Mouse (Mus musculus) heart, embryonic 11.5 days (tissue): Measurements from ENCODE around the gene Zfp563. TPM values are rescaled to one million over a fixed set of nuclear protein-coding genes. Genes with fewer than 3 reads are reported as not detected.

Experiments used
- ATAC-seq: fragments of 200-750 bp; cut with Nextera tagmentation; replicated peaks from 2 replicates; pipeline ENCODE4 v1.8.0; 2017; ENCODE audit warnings: moderate library complexity; ENCODE audit not compliant: insufficient number of reproducible peaks, low FRiP score, low TSS enrichment
- H3K27ac ChIP-seq: fragments of 300-500 bp; sonication (generic); 2 replicates; pipeline ENCODE4 v1.5.1; 2014; ENCODE audit warnings: mild to moderate bottlenecking, low read depth, low read length
- H3K27me3 ChIP-seq: fragments of 300-500 bp; sonication (generic); 2 replicates; pipeline ENCODE4 v1.6.1; 2014; ENCODE audit warnings: mild to moderate bottlenecking, low read length, mixed read lengths; ENCODE audit not compliant: control insufficient read depth, insufficient read depth
- H3K36me3 ChIP-seq: fragments of 300-500 bp; sonication (generic); 2 replicates; pipeline ENCODE4 v1.6.1; 2014; ENCODE audit warnings: mild to moderate bottlenecking, low read length, moderate library complexity, mixed read lengths; ENCODE audit not compliant: control insufficient read depth, insufficient read depth
- H3K4me1 ChIP-seq: fragments of 300-500 bp; sonication (generic); 2 replicates; pipeline ENCODE4 v1.6.1; 2014; ENCODE audit warnings: low read length; ENCODE audit not compliant: control insufficient read depth, insufficient read depth
- H3K4me2 ChIP-seq: fragments of 300-500 bp; sonication (generic); 2 replicates; pipeline ENCODE4 v1.6.1; 2014; ENCODE audit warnings: mild to moderate bottlenecking, moderate library complexity
- H3K4me3 ChIP-seq: fragments of 300-500 bp; sonication (generic); 2 replicates; pipeline ENCODE4 v1.5.1; 2014; ENCODE audit warnings: low read depth, low read length
- H3K9ac ChIP-seq: fragments of 300-500 bp; sonication (generic); 2 replicates; pipeline ENCODE4 v1.6.1; 2014; ENCODE audit warnings: mild to moderate bottlenecking, low read depth, low read length, moderate library complexity
- H3K9me3 ChIP-seq: fragments of 300-500 bp; sonication (generic); replicated peaks from 2 replicates; pipeline ENCODE4 v1.6.1; 2016; ENCODE audit warnings: low read length; ENCODE audit not compliant: control insufficient read depth
- WGBS: fragments of 180-500 bp; shearing (Covaris S2); extraction: QIAGEN DNeasy Blood & Tissue Kit; methylation state at CpG from one replicate; pipeline ENCODE4 v1.1.7; 2014; ENCODE audit not compliant: insufficient replicate concordance; 5-methylcytosine and 5-hydroxymethylcytosine counted together
- polyA plus RNA-seq: library from polyadenylated mRNA; unstranded; fragments of >200 nt; fragmentation: Nextera tagmentation; extraction: Ambion mirVana; gene quantifications from 2 replicates; pipeline ENCODE4 v1.2.1, GENCODE M21; 2014

Gene Zfp563
- 5.8 and 6.6 TPM in 2 replicates for polyA plus RNA-seq

DNA sequence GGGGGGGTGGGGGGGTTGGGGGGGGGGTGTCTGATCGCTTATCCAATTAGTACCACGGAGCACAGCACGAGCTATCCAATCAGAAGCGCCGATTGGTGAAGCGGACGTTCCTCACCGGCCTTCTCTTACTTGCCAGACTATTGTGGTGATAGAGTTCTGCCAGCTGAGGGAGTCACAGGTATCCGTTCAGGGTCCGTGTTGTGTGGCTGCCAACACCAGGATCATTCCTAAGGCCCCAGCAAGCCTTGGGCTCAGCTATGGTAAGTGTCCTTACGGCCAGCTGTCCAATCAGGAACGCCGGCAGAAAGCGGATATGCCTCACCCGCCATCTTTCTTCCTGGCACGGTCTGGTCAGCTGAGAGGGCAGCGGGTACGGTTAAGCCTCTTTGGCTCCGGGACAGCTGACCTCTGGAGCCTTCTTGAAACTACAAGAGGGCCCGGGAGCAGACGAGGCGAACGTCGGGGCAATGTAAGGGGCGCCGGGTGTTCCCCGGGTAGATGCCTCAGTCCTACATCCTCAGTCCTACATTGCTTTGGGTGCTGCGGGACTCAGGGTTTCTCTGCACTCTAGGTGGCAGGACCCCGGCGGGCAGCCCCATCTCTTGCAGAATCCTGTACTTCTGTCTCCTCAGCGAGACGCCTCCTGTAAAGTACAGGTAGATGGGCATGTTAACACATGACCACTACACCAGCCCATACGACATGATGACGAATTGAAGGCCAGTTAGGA lies at the start of gene Zfp563:
TSS of gene Zfp563 (plus strand) at position 91 of the 730 bp plus-strand sequence.
- peaks cover 6% of the 10 kb centered on the region for H3K4me1 ChIP-seq
- H3K4me2 ChIP-seq: peak within 1 kb of the TSS; percentile 80
- H3K9me3 ChIP-seq: no peaks in the 10 kb centered on the region
- peak within 1 kb of the TSS; percentile 59 for H3K4me3 ChIP-seq
- WGBS: 6% methylated on average over 34 of the region's 34 CpGs
- ATAC-seq: peak; percentile 92
- no peaks in the 10 kb centered on the region for H3K27me3 ChIP-seq
- H3K27ac ChIP-seq: peak within 1 kb of the TSS; percentile 78
- H3K9ac ChIP-seq: peak within 1 kb of the TSS; percentile 82
- H3K36me3 ChIP-seq: no peaks in the 10 kb centered on the region

DNA sequence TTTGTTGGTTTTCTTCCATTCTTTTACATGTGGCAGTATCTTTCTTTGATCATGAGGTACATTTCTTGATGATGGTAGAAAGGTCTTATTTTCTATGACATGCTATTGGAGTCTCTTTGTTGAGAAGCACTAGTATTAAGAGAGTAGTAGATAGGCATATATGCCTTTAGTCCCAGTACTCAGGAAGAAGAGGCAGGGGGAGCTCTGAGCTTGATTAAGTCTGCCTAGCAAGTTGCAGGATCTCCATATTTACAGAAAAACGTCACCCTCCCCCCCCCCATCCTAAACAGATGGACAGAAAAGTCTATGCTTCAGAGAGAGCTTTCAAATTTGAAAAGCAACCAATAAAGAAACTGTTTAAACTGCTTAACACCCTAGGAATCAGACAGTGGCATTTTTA lies 30.3 kb upstream of the Zfp563 start:
- WGBS: 8% methylated on average over 1 of the region's 1 CpGs
- no peak overlapping the region for H3K4me3 ChIP-seq
- ATAC-seq: no peak
- no peak overlapping the region for H3K4me2 ChIP-seq
- no peaks in the 10 kb centered on the region for H3K36me3 ChIP-seq
- H3K9ac ChIP-seq: no peak overlapping the region
- no peaks in the 10 kb centered on the region for H3K9me3 ChIP-seq
- H3K27me3 ChIP-seq: no peaks in the 10 kb centered on the region
- no peaks in the 10 kb centered on the region for H3K4me1 ChIP-seq
- no peak overlapping the region for H3K27ac ChIP-seq

- no peak overlapping the region for H3K4me2 ChIP-seq
- H3K36me3 ChIP-seq: no peaks in the 10 kb centered on the region
- no peaks in the 10 kb centered on the region for H3K27me3 ChIP-seq
- no peaks in the 10 kb centered on the region for H3K9me3 ChIP-seq
- no peak overlapping the region for H3K4me3 ChIP-seq
- no peak overlapping the region for H3K9ac ChIP-seq
- WGBS: 0% methylated on average over 1 of the region's 1 CpGs
- ATAC-seq: no peak
- no peaks in the 10 kb centered on the region for H3K4me1 ChIP-seq
- no peak overlapping the region for H3K27ac ChIP-seq
Measured at GRCm38 (mm10) chr17:33063001-33063400, 26.1 kb upstream of the Zfp563 start.

- no peaks in the 10 kb centered on the region for H3K36me3 ChIP-seq
Measured at GRCm38 (mm10) chr17:33067958-33068357, 21.2 kb upstream of the Zfp563 start, which contains the start of gene 4921501E09Rik. 4921501E09Rik (minus strand) TSS chr17:33068058.

DNA sequence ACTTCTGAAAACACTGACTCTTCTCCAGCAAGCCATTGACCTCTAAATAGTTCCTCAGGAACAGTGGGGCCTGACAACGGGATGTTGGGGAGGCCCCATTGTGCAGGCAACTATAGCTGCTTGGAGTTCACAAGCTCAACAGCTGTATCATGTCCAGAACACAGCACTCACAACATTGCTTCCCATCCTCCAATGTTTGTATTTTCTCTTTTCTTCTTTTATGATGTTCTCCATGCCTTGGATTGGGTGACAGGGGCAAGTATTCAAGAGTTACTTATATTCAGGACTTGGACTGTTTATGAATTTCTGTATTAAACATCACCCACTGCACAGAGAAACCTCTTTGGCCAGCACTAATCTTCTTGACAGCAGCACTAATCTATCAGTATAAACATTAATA lies 2.5 kb downstream of the Zfp563 start:
- Histone ChIP-seq H3K4me1 (peaks cover 6% of the 10 kb centered on the region), H3K27ac (no peak overlapping the region), H3K9ac (no peak overlapping the region), H3K27me3 (no peaks in the 10 kb centered on the region), H3K4me2 (no peak overlapping the region), H3K4me3 (no peak overlapping the region), H3K9me3 (no peaks in the 10 kb centered on the region), H3K36me3 (no peaks in the 10 kb centered on the region)
- no peak for ATAC-seq
- 89% methylated on average over 1 of the region's 1 CpGs for WGBS

More at GRCm38 (mm10) chr17:33067958-33068357, 21.2 kb upstream of the Zfp563 start, which contains the start of gene 4921501E09Rik:
- ATAC-seq: no peak
- Histone ChIP-seq H3K4me3 (no peak within 1 kb of the TSS), H3K27me3 (no peaks in the 10 kb centered on the region), H3K4me1 (no peaks in the 10 kb centered on the region), H3K9ac (no peak within 1 kb of the TSS), H3K27ac (no peak within 1 kb of the TSS), H3K9me3 (no peaks in the 10 kb centered on the region), H3K4me2 (no peak within 1 kb of the TSS)
- 45% methylated on average over 1 of the region's 1 CpGs for WGBS

- Histone ChIP-seq H3K4me3 (peak overlapping the region; percentile 73), H3K4me1 (peaks cover 6% of the 10 kb centered on the region), H3K9me3 (no peaks in the 10 kb centered on the region), H3K27ac (peak overlapping the region; percentile 86), H3K36me3 (no peaks in the 10 kb centered on the region), H3K4me2 (peak overlapping the region; percentile 81), H3K9ac (peak overlapping the region; percentile 89), H3K27me3 (no peaks in the 10 kb centered on the region)
- WGBS: 3% methylated on average over 30 of the region's 31 CpGs
- peak; percentile 64 for ATAC-seq
Measured at GRCm38 (mm10) chr17:33092391-33093193, 3.5 kb downstream of the Zfp563 start.

- WGBS: 85% methylated on average over 2 of the region's 2 CpGs
Measured at GRCm38 (mm10) chr17:33097396-33097795, 8.3 kb downstream of the Zfp563 start.

DNA sequence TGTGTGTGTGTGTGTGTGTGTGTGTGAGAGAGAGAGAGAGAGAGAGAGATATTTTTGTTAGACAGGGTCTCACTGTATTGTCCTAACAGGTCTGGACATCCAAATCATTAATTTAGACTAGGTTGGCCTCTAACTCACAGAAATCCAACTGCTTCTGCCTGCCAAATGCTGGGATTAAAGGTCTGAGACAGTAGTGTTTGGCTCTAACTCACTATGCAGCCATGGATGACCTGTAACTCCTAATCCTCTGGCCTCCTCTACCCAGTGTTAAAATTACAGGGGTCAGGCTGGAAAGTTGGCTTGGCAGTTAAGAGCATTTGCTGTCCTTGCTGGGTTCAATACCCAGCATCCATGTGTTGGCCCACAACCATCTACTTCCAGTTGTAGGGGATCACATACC lies 35.4 kb downstream of the Zfp563 start:
- Histone ChIP-seq H3K4me1 (no peaks in the 10 kb centered on the region), H3K9ac (no peak overlapping the region)
- no peak for ATAC-seq

More at GRCm38 (mm10) chr17:33097396-33097795, 8.3 kb downstream of the Zfp563 start:
- Histone ChIP-seq H3K27ac (no peak overlapping the region), H3K9ac (no peak overlapping the region), H3K9me3 (no peaks in the 10 kb centered on the region), H3K4me2 (no peak overlapping the region), H3K4me1 (peaks cover 6% of the 10 kb centered on the region), H3K27me3 (no peaks in the 10 kb centered on the region), H3K4me3 (no peak overlapping the region), H3K36me3 (no peaks in the 10 kb centered on the region)
- no peak for ATAC-seq

More for the DNA sequence above, 35.4 kb downstream of the Zfp563 start:
- Histone ChIP-seq H3K36me3 (no peaks in the 10 kb centered on the region), H3K9me3 (no peaks in the 10 kb centered on the region), H3K4me2 (no peak overlapping the region), H3K27ac (no peak overlapping the region), H3K4me3 (no peak overlapping the region), H3K27me3 (no peaks in the 10 kb centered on the region)
